Mouse (Mus musculus): ENCODE results near the gene Col6a2. TPM values are rescaled to one million over a fixed set of nuclear protein-coding genes. Genes with fewer than 3 reads are reported as not detected.

The Col6a2 gene
- polyA plus RNA-seq, 1 experiment from 2014 or later, result 12.6 TPM

GRCm38 (mm10) chr10:76642628-76643434 is 19.4 kb upstream of the Col6a2 start:
- Histone ChIP-seq H3K4me2 (replicated peaks; ENCODE audit: low read depth, low read length) (no peak overlapping the region), H3K36me3 (ENCODE audit: control insufficient read depth, insufficient read depth, low read length) (no peaks in the 10 kb centered on the region), H3K27ac (ENCODE audit: low read depth, low read length) (no peak overlapping the region), H3K27me3 (ENCODE audit: control insufficient read depth, insufficient read depth, low read length) (no peaks in the 10 kb centered on the region), H3K9ac (ENCODE audit: low read depth, low read length) (no peak overlapping the region), H3K9me3 (ENCODE audit: control insufficient read depth, low read length) (no peaks in the 10 kb centered on the region), H3K4me3 (ENCODE audit: low read depth, low read length) (no peak overlapping the region), H3K4me1 (replicated peaks; ENCODE audit: control insufficient read depth, insufficient read depth, low read length) (no peaks in the 10 kb centered on the region)
- 82% methylated on average over 9 of the region's 9 CpGs for WGBS
- no peak for DNase-seq (ENCODE audit: low spot score)
- ATAC-seq (ENCODE audit: low FRiP score), result no peak

- ATAC-seq (ENCODE audit: low FRiP score), result no peak
- no peak overlapping the region for H3K27ac ChIP-seq (ENCODE audit: low read depth, low read length)
- no peak overlapping the region for H3K4me2 ChIP-seq (replicated peaks; ENCODE audit: low read depth, low read length)
- no peaks in the 10 kb centered on the region for H3K9me3 ChIP-seq (ENCODE audit: control insufficient read depth, low read length)
- WGBS, result 88% methylated on average over 13 of the region's 13 CpGs
- H3K4me1 ChIP-seq (replicated peaks; ENCODE audit: control insufficient read depth, insufficient read depth, low read length), result no peaks in the 10 kb centered on the region
- H3K4me3 ChIP-seq (ENCODE audit: low read depth, low read length), result no peak overlapping the region
- no peak for DNase-seq (ENCODE audit: low spot score)
- H3K9ac ChIP-seq (ENCODE audit: low read depth, low read length), result no peak overlapping the region
- no peaks in the 10 kb centered on the region for H3K27me3 ChIP-seq (ENCODE audit: control insufficient read depth, insufficient read depth, low read length)
- H3K36me3 ChIP-seq (ENCODE audit: control insufficient read depth, insufficient read depth, low read length), result no peaks in the 10 kb centered on the region
Observed at GRCm38 (mm10) chr10:76641894-76642627, 18.6 kb upstream of the Col6a2 start.

GRCm38 (mm10) chr10:76639952-76640351 is 16.5 kb upstream of the Col6a2 start:
- H3K36me3 ChIP-seq (ENCODE audit: control insufficient read depth, insufficient read depth, low read length), result no peaks in the 10 kb centered on the region
- ATAC-seq (ENCODE audit: low FRiP score) (no peak), DNase-seq (ENCODE audit: low spot score) (no peak)
- H3K4me1 ChIP-seq (replicated peaks; ENCODE audit: control insufficient read depth, insufficient read depth, low read length), result no peaks in the 10 kb centered on the region
- no peak overlapping the region for H3K4me3 ChIP-seq (ENCODE audit: low read depth, low read length)
- H3K27me3 ChIP-seq (ENCODE audit: control insufficient read depth, insufficient read depth, low read length), result no peaks in the 10 kb centered on the region
- H3K27ac ChIP-seq (ENCODE audit: low read depth, low read length), result no peak overlapping the region
- H3K9ac ChIP-seq (ENCODE audit: low read depth, low read length), result no peak overlapping the region
- no peaks in the 10 kb centered on the region for H3K9me3 ChIP-seq (ENCODE audit: control insufficient read depth, low read length)
- 87% methylated on average over 2 of the region's 2 CpGs for WGBS
- H3K4me2 ChIP-seq (replicated peaks; ENCODE audit: low read depth, low read length), result no peak overlapping the region

- Histone ChIP-seq H3K9ac (ENCODE audit: low read depth, low read length) (no peak overlapping the region), H3K4me1 (replicated peaks; ENCODE audit: control insufficient read depth, insufficient read depth, low read length) (no peaks in the 10 kb centered on the region), H3K4me3 (ENCODE audit: low read depth, low read length) (no peak overlapping the region), H3K36me3 (ENCODE audit: control insufficient read depth, insufficient read depth, low read length) (no peaks in the 10 kb centered on the region), H3K27ac (ENCODE audit: low read depth, low read length) (no peak overlapping the region), H3K27me3 (ENCODE audit: control insufficient read depth, insufficient read depth, low read length) (no peaks in the 10 kb centered on the region), H3K4me2 (replicated peaks; ENCODE audit: low read depth, low read length) (no peak overlapping the region), H3K9me3 (ENCODE audit: control insufficient read depth, low read length) (no peaks in the 10 kb centered on the region)
- DNase-seq (ENCODE audit: low spot score) (no peak), ATAC-seq (ENCODE audit: low FRiP score) (no peak)
- WGBS, result 81% methylated on average over 4 of the region's 4 CpGs
Observed at GRCm38 (mm10) chr10:76636601-76637000, 13.2 kb upstream of the Col6a2 start.

GRCm38 (mm10) chr10:76636026-76636425 is 12.6 kb upstream of the Col6a2 start:
- H3K9me3 ChIP-seq (ENCODE audit: control insufficient read depth, low read length), result no peaks in the 10 kb centered on the region
- H3K27me3 ChIP-seq (ENCODE audit: control insufficient read depth, insufficient read depth, low read length), result no peaks in the 10 kb centered on the region
- 63% methylated on average over 3 of the region's 3 CpGs for WGBS
- H3K4me1 ChIP-seq (replicated peaks; ENCODE audit: control insufficient read depth, insufficient read depth, low read length), result no peaks in the 10 kb centered on the region
- no peaks in the 10 kb centered on the region for H3K36me3 ChIP-seq (ENCODE audit: control insufficient read depth, insufficient read depth, low read length)
- ATAC-seq (ENCODE audit: low FRiP score) (no peak), DNase-seq (ENCODE audit: low spot score) (no peak)
- H3K9ac ChIP-seq (ENCODE audit: low read depth, low read length), result no peak overlapping the region
- H3K27ac ChIP-seq (ENCODE audit: low read depth, low read length), result no peak overlapping the region
- H3K4me2 ChIP-seq (replicated peaks; ENCODE audit: low read depth, low read length), result no peak overlapping the region
- H3K4me3 ChIP-seq (ENCODE audit: low read depth, low read length), result no peak overlapping the region

GRCm38 (mm10) chr10:76634584-76634983 is 11.2 kb upstream of the Col6a2 start:
- H3K4me2 ChIP-seq (replicated peaks; ENCODE audit: low read depth, low read length), result no peak overlapping the region
- ATAC-seq (ENCODE audit: low FRiP score) (no peak), DNase-seq (ENCODE audit: low spot score) (no peak)
- no peak overlapping the region for H3K4me3 ChIP-seq (ENCODE audit: low read depth, low read length)
- no peaks in the 10 kb centered on the region for H3K9me3 ChIP-seq (ENCODE audit: control insufficient read depth, low read length)
- no peak overlapping the region for H3K27ac ChIP-seq (ENCODE audit: low read depth, low read length)
- WGBS, result 75% methylated on average over 5 of the region's 5 CpGs
- no peak overlapping the region for H3K9ac ChIP-seq (ENCODE audit: low read depth, low read length)
- H3K27me3 ChIP-seq (ENCODE audit: control insufficient read depth, insufficient read depth, low read length), result no peaks in the 10 kb centered on the region
- no peaks in the 10 kb centered on the region for H3K36me3 ChIP-seq (ENCODE audit: control insufficient read depth, insufficient read depth, low read length)
- no peaks in the 10 kb centered on the region for H3K4me1 ChIP-seq (replicated peaks; ENCODE audit: control insufficient read depth, insufficient read depth, low read length)

- Histone ChIP-seq H3K4me3 (ENCODE audit: low read depth, low read length) (no peak overlapping the region), H3K4me2 (replicated peaks; ENCODE audit: low read depth, low read length) (no peak overlapping the region), H3K9ac (ENCODE audit: low read depth, low read length) (no peak overlapping the region), H3K9me3 (ENCODE audit: control insufficient read depth, low read length) (no peaks in the 10 kb centered on the region), H3K27me3 (ENCODE audit: control insufficient read depth, insufficient read depth, low read length) (no peaks in the 10 kb centered on the region), H3K36me3 (ENCODE audit: control insufficient read depth, insufficient read depth, low read length) (no peaks in the 10 kb centered on the region), H3K27ac (ENCODE audit: low read depth, low read length) (no peak overlapping the region), H3K4me1 (replicated peaks; ENCODE audit: control insufficient read depth, insufficient read depth, low read length) (no peaks in the 10 kb centered on the region)
- DNase-seq (ENCODE audit: low spot score), result no peak
- no peak for ATAC-seq (ENCODE audit: low FRiP score)
- WGBS, result 62% methylated on average over 7 of the region's 7 CpGs
Observed at GRCm38 (mm10) chr10:76634094-76634571, 10.7 kb upstream of the Col6a2 start.

GRCm38 (mm10) chr10:76632630-76633029 is 9.2 kb upstream of the Col6a2 start:
- Histone ChIP-seq H3K27ac (ENCODE audit: low read depth, low read length) (no peak overlapping the region), H3K9ac (ENCODE audit: low read depth, low read length) (no peak overlapping the region), H3K36me3 (ENCODE audit: control insufficient read depth, insufficient read depth, low read length) (no peaks in the 10 kb centered on the region), H3K9me3 (ENCODE audit: control insufficient read depth, low read length) (no peaks in the 10 kb centered on the region), H3K27me3 (ENCODE audit: control insufficient read depth, insufficient read depth, low read length) (no peaks in the 10 kb centered on the region), H3K4me3 (ENCODE audit: low read depth, low read length) (no peak overlapping the region), H3K4me2 (replicated peaks; ENCODE audit: low read depth, low read length) (no peak overlapping the region), H3K4me1 (replicated peaks; ENCODE audit: control insufficient read depth, insufficient read depth, low read length) (no peaks in the 10 kb centered on the region)
- 74% methylated on average over 8 of the region's 8 CpGs for WGBS
- ATAC-seq (ENCODE audit: low FRiP score), result no peak
- no peak for DNase-seq (ENCODE audit: low spot score)

- H3K36me3 ChIP-seq (ENCODE audit: control insufficient read depth, insufficient read depth, low read length), result no peaks in the 10 kb centered on the region
- whole genome bisulfite sequencing, result 95% methylated on average over 1 of the region's 1 CpGs
- H3K4me3 ChIP-seq (ENCODE audit: low read depth, low read length), result no peak overlapping the region
- no peaks in the 10 kb centered on the region for H3K4me1 ChIP-seq (replicated peaks; ENCODE audit: control insufficient read depth, insufficient read depth, low read length)
- no peak for ATAC-seq (ENCODE audit: low FRiP score)
- no peaks in the 10 kb centered on the region for H3K27me3 ChIP-seq (ENCODE audit: control insufficient read depth, insufficient read depth, low read length)
- no peak overlapping the region for H3K9ac ChIP-seq (ENCODE audit: low read depth, low read length)
- H3K9me3 ChIP-seq (ENCODE audit: control insufficient read depth, low read length), result no peaks in the 10 kb centered on the region
- H3K27ac ChIP-seq (ENCODE audit: low read depth, low read length), result no peak overlapping the region
- DNase-seq (ENCODE audit: low spot score), result no peak
- no peak overlapping the region for H3K4me2 ChIP-seq (replicated peaks; ENCODE audit: low read depth, low read length)
Observed at GRCm38 (mm10) chr10:76630657-76631056, 7.2 kb upstream of the Col6a2 start.

All from hindbrain, embryonic 11.5 days (tissue).